Mouse (Mus musculus): ENCODE data around the gene Dek.

DNA sequence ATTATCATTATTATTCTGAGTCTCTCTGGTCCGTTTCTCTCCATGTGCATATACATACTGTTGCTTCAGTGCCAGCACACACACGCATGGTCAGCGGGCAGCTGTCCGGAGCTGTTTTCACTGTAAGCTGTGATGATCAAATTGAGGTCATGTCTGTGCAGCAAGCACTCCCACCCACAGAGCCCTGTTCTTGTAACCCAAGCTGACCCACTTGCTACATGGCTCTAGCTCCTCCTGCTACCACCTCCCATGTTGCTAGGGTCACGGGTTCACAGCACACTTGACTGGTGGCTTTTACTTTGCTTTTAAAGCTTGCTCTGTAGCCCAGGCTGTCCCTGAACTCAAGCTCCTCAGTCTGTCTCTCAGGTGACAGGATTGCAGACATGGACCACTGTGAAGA lies 33.5 kb downstream of the Dek start:
- TF ChIP-seq POLR2A (IDR thresholded peaks at IDR 0.05; ENCODE audit: low read depth, low read length) (no peak), CTCF (IDR thresholded peaks at IDR 0.05; ENCODE audit: borderline replicate concordance, insufficient read depth, low read length) (no peak)
